In genomic region chr13:64086036-64086435, GRCm38 (mm10) we compare ENCODE assay signal across 26 mouse cellular contexts. TPM values are rescaled to one million over a fixed set of nuclear protein-coding genes. Genes with fewer than 3 reads are reported as not detected.
DNase-seq lines count a peak whose midpoint lies in the region; ATAC-seq lines count a peak whose summit lies in the region.
"Had no signal": no experiment of that assay in that cellular context is flagged by ENCODE, and none has a peak within 500 bp of the region (broad histone marks: within the 10 kb centered on the region; RNA-seq: fewer than 3 reads in every experiment).

No protein-coding gene starts in this region.

- no peak overlapping the region for H3K4me3 ChIP-seq in kidney, embryonic 15.5 days (replicated peaks)
- H3K4me3 ChIP-seq: forebrain, embryonic 10.5 days; forebrain, embryonic 13.5 days; gastrocnemius, adult 2 months; hindbrain, embryonic 12.5 days; hindbrain, embryonic 15.5 days had no signal

- no peak overlapping the region for H3K9ac ChIP-seq in kidney, embryonic 15.5 days
- H3K9ac ChIP-seq: forebrain, embryonic 13.5 days; hindbrain, embryonic 12.5 days; hindbrain, embryonic 15.5 days had no signal

- no peak overlapping the region for H3K27ac ChIP-seq in kidney, embryonic 15.5 days
- H3K27ac ChIP-seq: forebrain, embryonic 10.5 days; forebrain, embryonic 13.5 days; gastrocnemius, adult 2 months; hindbrain, embryonic 12.5 days; hindbrain, embryonic 15.5 days had no signal

- no peaks in the 10 kb centered on the region for H3K36me3 ChIP-seq in kidney, embryonic 15.5 days
- H3K36me3 ChIP-seq: forebrain, embryonic 10.5 days; hindbrain, embryonic 12.5 days; hindbrain, embryonic 15.5 days had no signal

- WGBS in kidney, embryonic 15.5 days, result 83% methylated on average over 5 of the region's 5 CpGs

- H3K27me3 ChIP-seq in kidney, embryonic 15.5 days, result no peaks in the 10 kb centered on the region
- H3K27me3 ChIP-seq: forebrain, embryonic 13.5 days; hindbrain, embryonic 12.5 days; hindbrain, embryonic 15.5 days; Patski had no signal

- no peak for ATAC-seq in kidney, embryonic 15.5 days (replicated peaks; ENCODE audit: low FRiP score)
- ATAC-seq: forebrain, embryonic 13.5 days; forebrain, embryonic 16.5 days; Patski had no signal

- peak; percentile 43 to 46 for DNase-seq in kidney, adult 8-10 months
- no peak for DNase-seq in kidney, adult 18-20 months
- peak; percentile 21 to 39 for DNase-seq in kidney, postnatal 25 days
- DNase-seq in Muller cell, postnatal 12 days (ENCODE audit: inconsistent ontology term), result peak; percentile 33
- no peak for DNase-seq in frontal cortex, postnatal 10 days (ENCODE audit: low spot score in 2 of 2)
- DNase-seq: adrenal gland, postnatal 10 days; adrenal gland, postnatal 36 days; cerebellum, adult 18-20 months; cerebellum, adult 9-10 months; cerebellum, postnatal 14 days; gastrocnemius, adult 2 months; gastrocnemius, postnatal 14 days; heart, adult 11 months had no signal

- no peaks in the 10 kb centered on the region for H3K9me3 ChIP-seq in kidney, embryonic 15.5 days (replicated peaks)
- H3K9me3 ChIP-seq: forebrain, embryonic 10.5 days; forebrain, embryonic 13.5 days; hindbrain, embryonic 12.5 days; hindbrain, embryonic 15.5 days had no signal

- no peak overlapping the region for H3K4me2 ChIP-seq in kidney, embryonic 15.5 days
- H3K4me2 ChIP-seq: forebrain, embryonic 13.5 days; heart, embryonic 11.5 days; hindbrain, embryonic 12.5 days; hindbrain, embryonic 15.5 days had no signal

- H3K4me1 ChIP-seq in kidney, embryonic 15.5 days, result peaks cover 10% of the 10 kb centered on the region

RNA-seq across cellular contexts. Expression of gene Hsd17b3, which starts 3.0 kb away (rescaled TPM):
- polyA plus RNA-seq in kidney, embryonic 15.5 days (2015; fragmentation: Nextera tagmentation; extraction: Ambion mirVana), result not detected in 2 replicates
- polyA plus RNA-seq: C2C12; embryonic facial prominence, embryonic 11.5 days; embryonic facial prominence, embryonic 14.5 days; forebrain, embryonic 13.5 days; forebrain, embryonic 16.5 days; heart, embryonic 11.5 days; heart, embryonic 14.5 days; heart, postnatal 0 days; hindbrain, embryonic 12.5 days; hindbrain, embryonic 15.5 days; Patski had no signal

RNA-seq across cellular contexts. Expression of gene Slc35d2, which starts 43.1 kb away (rescaled TPM):
- polyA plus RNA-seq in kidney, embryonic 15.5 days (2015; fragmentation: Nextera tagmentation; extraction: Ambion mirVana), result 3.9 and 4.7 TPM in 2 replicates

Comparison
In these comparisons a context has a peak if more than half of its experiments do, and no peak if none do; other contexts are left out.
1. DNase-seq: peak in kidney, adult 8-10 months (2 of 2), kidney, postnatal 25 days (2 of 2) and Muller cell, postnatal 12 days (single experiment); none in kidney, adult 18-20 months (single experiment) and frontal cortex, postnatal 10 days (0 of 2).